Mouse (Mus musculus) heart, postnatal 36 days (tissue): ENCODE data around the gene Mrps21. TPM values are rescaled to one million over a fixed set of nuclear protein-coding genes. Genes with fewer than 3 reads are reported as not detected.
"Not testable (repeated sequence)": the region's sequence is repeated elsewhere in the genome, so short reads cannot be mapped to it uniquely, and the experiment has no call there.

Source experiments
- DNase-seq, 2 experiments: peaks; one replicate each; pipeline ENCODE4 v3.0.0; 2021 to 2022
- intact Hi-C: fragments of 180-260 bp; cut with DNase I; formaldehyde crosslinking; loops from one replicate; pipeline ENCODE4 v1.15.1; 2025
- total RNA-seq, 2 experiments: library from RNA; stranded (reverse); gene quantifications; 2 replicates each; pipeline ENCODE4 v1.2.3; 2021

Mrps21 gene
- total RNA-seq, 2 experiments from 2014 or later, result 318 to 326 TPM

- intact Hi-C loops, result no loop called here
- no peak for DNase-seq
These were observed 21.0 kb upstream of the Mrps21 start for GRCm38 (mm10) chr3:95892066-95893052.

- DNase-seq, result peak; percentile 41 to 56
- intact Hi-C loops, result no loop called here
These were observed 20.1 kb upstream of the Mrps21 start, which contains the start of gene BC028528 for GRCm38 (mm10) chr3:95891211-95892065. BC028528 (minus strand) TSS chr3:95892005.

- intact Hi-C loops, result no loop called here
These were observed 18.3 kb upstream of the Mrps21 start for GRCm38 (mm10) chr3:95889664-95890063.

GRCm38 (mm10) chr3:95887596-95887995 lies 16.3 kb upstream of the Mrps21 start:
- intact Hi-C loops, result no loop called here
- DNase-seq, result no peak

More at GRCm38 (mm10) chr3:95889664-95890063, 18.3 kb upstream of the Mrps21 start:
- DNase-seq, result no peak

GRCm38 (mm10) chr3:95884400-95884799 lies 13.1 kb upstream of the Mrps21 start:
- intact Hi-C loops, result loop anchor here (5.0 kb wide), 1 partner anchor 78 kb away; no protein-coding TSS in a partner anchor
- no peak for DNase-seq

GRCm38 (mm10) chr3:95882816-95883425 lies 11.6 kb upstream of the Mrps21 start:
- intact Hi-C loops, result loop anchor here (1.0 to 5.0 kb wide), 2 partner anchors 22 to 79 kb away; no protein-coding TSS in a partner anchor
- peak; percentile 74 to 81 for DNase-seq

- DNase-seq, result peak; percentile 87 to 92
- intact Hi-C loops, result loop anchor here (5.0 kb wide), 1 partner anchor 80 kb away; no protein-coding TSS in a partner anchor
These were observed 10.9 kb upstream of the Mrps21 start, which contains the start of gene Ciart for GRCm38 (mm10) chr3:95881979-95882815. Ciart (minus strand) TSS chr3:95882251.

GRCm38 (mm10) chr3:95879063-95879462 lies 7.7 kb upstream of the Mrps21 start:
- intact Hi-C loops, result no loop called here

GRCm38 (mm10) chr3:95872048-95872447 lies 729 bp upstream of the Mrps21 start:
- intact Hi-C loops, result no loop called here
- DNase-seq, result no peak

More at GRCm38 (mm10) chr3:95879063-95879462, 7.7 kb upstream of the Mrps21 start:
- no peak for DNase-seq

GRCm38 (mm10) chr3:95870976-95871375 lies 343 bp downstream of the Mrps21 start:
- DNase-seq, result no peak
- intact Hi-C loops, result no loop called here

- no peak for DNase-seq
- intact Hi-C loops, result no loop called here
These were observed 3.9 kb downstream of the Mrps21 start for GRCm38 (mm10) chr3:95867408-95867807.

- intact Hi-C loops, result no loop called here
- DNase-seq, result no peak
These were observed 5.2 kb downstream of the Mrps21 start for GRCm38 (mm10) chr3:95866071-95866470.

- intact Hi-C loops, result no loop called here
- DNase-seq, result no peak
These were observed 5.7 kb downstream of the Mrps21 start for GRCm38 (mm10) chr3:95865571-95865970.

GRCm38 (mm10) chr3:95865050-95865449 lies 6.3 kb downstream of the Mrps21 start:
- intact Hi-C loops, result no loop called here
- peak; percentile 17 to 29 for DNase-seq

GRCm38 (mm10) chr3:95863578-95863977 lies 7.7 kb downstream of the Mrps21 start:
- no peak for DNase-seq
- intact Hi-C loops, result loop anchor here (5.0 kb wide), 2 partner anchors 99 to 189 kb away; no protein-coding TSS in a partner anchor

- intact Hi-C loops, result loop anchor here (1.0 to 5.0 kb wide), 3 partner anchors 46 to 191 kb away; no protein-coding TSS in a partner anchor
- peak; percentile 62 to 66 for DNase-seq
These were observed 9.5 kb downstream of the Mrps21 start for GRCm38 (mm10) chr3:95861796-95862195.

- DNase-seq, result no peak
- intact Hi-C loops, result loop anchor here (5.0 kb wide), 2 partner anchors 101 to 191 kb away; no protein-coding TSS in a partner anchor
These were observed 10.1 kb downstream of the Mrps21 start for GRCm38 (mm10) chr3:95861216-95861615.

- DNase-seq, result no peak
- intact Hi-C loops, result loop anchor here (5.0 kb wide), 2 partner anchors 102 to 192 kb away; no protein-coding TSS in a partner anchor
These were observed 11.0 kb downstream of the Mrps21 start for GRCm38 (mm10) chr3:95860323-95860722.

- DNase-seq, intact Hi-C loops: not testable (repeated sequence)
These were observed 13.0 kb downstream of the Mrps21 start for GRCm38 (mm10) chr3:95858278-95858677.
